Mouse (Mus musculus) MEL (cell line): ENCODE results near the gene Ntn5. TPM values are rescaled to one million over a fixed set of nuclear protein-coding genes. Genes with fewer than 3 reads are reported as not detected.
A peak's percentile ranks its signal among the peaks of the same experiment; 100 is the strongest.

Experiments used
- DNase-seq: peaks from one replicate; pipeline ENCODE4 v3.0.0; 2011; ENCODE audit warnings: low read depth, low spot score
- H3K27ac ChIP-seq: 2 replicates; pipeline ENCODE4 v1.5.1; 2012; ENCODE audit warnings: low read depth, mild to moderate bottlenecking, control low read depth, low read length, moderate library complexity; ENCODE audit not compliant: control insufficient read depth
- H3K27me3 ChIP-seq, 2 experiments: fragments of 150-350 bp in 1 of 2; sonication (generic) in 1 of 2; 2 replicates each; pipeline ENCODE4 v1.6.1; 2012; ENCODE audit warnings: low read length in 2 of 2, mild to moderate bottlenecking in 2 of 2, improper control_type of control experiment in 1 of 2, moderate library complexity in 1 of 2; ENCODE audit not compliant: insufficient read depth in 2 of 2, control insufficient read depth in 1 of 2
- H3K36me3 ChIP-seq, 2 experiments: 2 replicates each; pipeline ENCODE4 v1.6.1; 2012 to 2014; ENCODE audit warnings: low read length in 2 of 2, improper control_type of control experiment in 1 of 2, inconsistent platforms in 1 of 2, mild to moderate bottlenecking in 1 of 2; ENCODE audit not compliant: insufficient read depth in 2 of 2, control insufficient read depth in 1 of 2
- H3K4me1 ChIP-seq, 2 experiments: fragments of 150-350 bp in 1 of 2; sonication (generic) in 1 of 2; 2 replicates each; pipeline ENCODE4 v1.6.1; 2012; ENCODE audit warnings: low read length in 2 of 2, improper control_type of control experiment in 1 of 2, mild to moderate bottlenecking in 1 of 2; ENCODE audit not compliant: insufficient read depth in 2 of 2, control insufficient read depth in 1 of 2
- H3K4me3 ChIP-seq, 2 experiments: fragments of 150-350 bp in 1 of 2; sonication (generic) in 1 of 2; 2 replicates each; pipeline ENCODE4 v1.5.1; 2012; ENCODE audit warnings: low read depth in 2 of 2, low read length in 2 of 2, mild to moderate bottlenecking in 2 of 2, moderate library complexity in 2 of 2, control low read depth in 1 of 2, improper control_type of control experiment in 1 of 2; ENCODE audit not compliant: control insufficient read depth in 1 of 2, insufficient read depth in 1 of 2
- H3K79me2 ChIP-seq: 2 replicates; pipeline ENCODE4 v1.6.1; 2012; ENCODE audit warnings: mild to moderate bottlenecking, low read length, moderate library complexity; ENCODE audit not compliant: control insufficient read depth, poor library complexity, insufficient read depth
- H3K9ac ChIP-seq: 2 replicates; pipeline ENCODE4 v1.6.1; 2012; ENCODE audit warnings: low read depth, mild to moderate bottlenecking, control low read depth, low read length, moderate library complexity; ENCODE audit not compliant: control insufficient read depth, poor library complexity, severe bottlenecking
- H3K9me3 ChIP-seq: fragments of 150-350 bp; sonication (generic); replicated peaks from 2 replicates; pipeline ENCODE4 v1.6.1; 2012; ENCODE audit warnings: mild to moderate bottlenecking, low read length, improper control_type of control experiment, moderate library complexity; ENCODE audit not compliant: insufficient read depth
- BHLHE40 ChIP-seq: IDR thresholded peaks from 2 replicates; pipeline ENCODE4 v1.6.1; 2012; ENCODE audit warnings: low read depth, mild to moderate bottlenecking, inconsistent platforms, low read length, improper control_type of control experiment, borderline replicate concordance
- CHD1 ChIP-seq: IDR thresholded peaks from 2 replicates; pipeline ENCODE4 v1.6.1; 2012; ENCODE audit warnings: low read depth, mild to moderate bottlenecking, inconsistent platforms, low read length, improper control_type of control experiment
- CHD2 ChIP-seq: IDR thresholded peaks from 2 replicates; pipeline ENCODE4 v1.6.1; 2011; ENCODE audit warnings: low read length, improper control_type of control experiment
- E2F4 ChIP-seq: IDR thresholded peaks from 2 replicates; pipeline ENCODE4 v1.6.1; 2011; ENCODE audit warnings: low read depth, low read length, improper control_type of control experiment, borderline replicate concordance
- ELF1 ChIP-seq: IDR thresholded peaks from 2 replicates; pipeline ENCODE4 v1.6.1; 2014; ENCODE audit warnings: low read depth, mild to moderate bottlenecking, inconsistent platforms, low read length, improper control_type of control experiment, moderate library complexity
- ETS1 ChIP-seq: IDR thresholded peaks from 2 replicates; pipeline ENCODE4 v1.6.1; 2012; ENCODE audit warnings: low read depth, mild to moderate bottlenecking, inconsistent platforms, low read length, improper control_type of control experiment, moderate library complexity
- HCFC1 ChIP-seq: IDR thresholded peaks from 2 replicates; pipeline ENCODE4 v1.6.1; 2012; ENCODE audit warnings: low read depth, mild to moderate bottlenecking, inconsistent platforms, low read length, improper control_type of control experiment, moderate library complexity
- MAFK ChIP-seq: IDR thresholded peaks from 2 replicates; pipeline ENCODE4 v1.6.1; 2011; ENCODE audit warnings: low read depth, mild to moderate bottlenecking, low read length, improper control_type of control experiment, borderline replicate concordance
- MAX ChIP-seq: IDR thresholded peaks from 2 replicates; pipeline ENCODE4 v1.6.1; 2011; ENCODE audit warnings: low read length, improper control_type of control experiment
- MAZ ChIP-seq: IDR thresholded peaks from 2 replicates; pipeline ENCODE4 v1.6.1; 2012; ENCODE audit warnings: low read depth, mild to moderate bottlenecking, inconsistent platforms, low read length, improper control_type of control experiment
- MEF2A ChIP-seq: IDR thresholded peaks from 2 replicates; pipeline ENCODE4 v1.6.1; 2014; ENCODE audit warnings: low read depth, mild to moderate bottlenecking, inconsistent platforms, low read length, improper control_type of control experiment; ENCODE audit not compliant: poor library complexity, insufficient replicate concordance, severe bottlenecking; ENCODE audit errors: extremely low read depth
- MXI1 ChIP-seq: IDR thresholded peaks from 2 replicates; pipeline ENCODE4 v1.6.1; 2011; ENCODE audit warnings: mild to moderate bottlenecking, low read depth, low read length, improper control_type of control experiment
- MYB ChIP-seq: IDR thresholded peaks from 2 replicates; pipeline ENCODE4 v1.6.1; 2011; ENCODE audit warnings: mild to moderate bottlenecking, low read depth, low read length, improper control_type of control experiment
- MYC ChIP-seq: IDR thresholded peaks from 2 replicates; pipeline ENCODE4 v1.6.1; 2011; ENCODE audit warnings: low read depth, mild to moderate bottlenecking, low read length, improper control_type of control experiment, moderate library complexity
- NELFE ChIP-seq: IDR thresholded peaks from 2 replicates; pipeline ENCODE4 v1.6.1; 2011; ENCODE audit warnings: low read depth, low read length, improper control_type of control experiment
- POLR2AphosphoS5 ChIP-seq: IDR thresholded peaks from 2 replicates; pipeline ENCODE4 v1.6.1; 2012; ENCODE audit warnings: low read depth, borderline replicate concordance, mild to moderate bottlenecking, inconsistent platforms, low read length, moderate library complexity, mixed read lengths
- RAD21 ChIP-seq: IDR thresholded peaks from 2 replicates; pipeline ENCODE4 v1.6.1; 2011; ENCODE audit warnings: mild to moderate bottlenecking, low read depth, low read length, improper control_type of control experiment
- RCOR1 ChIP-seq: IDR thresholded peaks from 2 replicates; pipeline ENCODE4 v1.6.1; 2012; ENCODE audit warnings: low read depth, mild to moderate bottlenecking, inconsistent platforms, low read length, improper control_type of control experiment
- SIN3A ChIP-seq: IDR thresholded peaks from 2 replicates; pipeline ENCODE4 v1.6.1; 2012; ENCODE audit warnings: low read length, improper control_type of control experiment, inconsistent platforms
- TAL1 ChIP-seq: IDR thresholded peaks from 2 replicates; pipeline ENCODE4 v1.6.1; 2012; ENCODE audit warnings: mild to moderate bottlenecking, inconsistent platforms, low read length, moderate library complexity, mixed read lengths
- TBP ChIP-seq: IDR thresholded peaks from 2 replicates; pipeline ENCODE4 v1.8.0; 2011; ENCODE audit warnings: low read depth, low read length, improper control_type of control experiment
- UBTF ChIP-seq: IDR thresholded peaks from 2 replicates; pipeline ENCODE4 v1.6.1; 2012; ENCODE audit warnings: low read depth, mild to moderate bottlenecking, inconsistent platforms, low read length, improper control_type of control experiment, moderate library complexity, borderline replicate concordance; ENCODE audit not compliant: insufficient read depth
- USF1 ChIP-seq: IDR thresholded peaks from 2 replicates; pipeline ENCODE4 v1.6.1; 2014; ENCODE audit warnings: low read depth, mild to moderate bottlenecking, inconsistent platforms, low read length, improper control_type of control experiment, moderate library complexity
- USF2 ChIP-seq, 2 experiments: IDR thresholded peaks; 2 replicates each; pipeline ENCODE4 v1.6.1; 2011 to 2012; ENCODE audit warnings: improper control_type of control experiment in 2 of 2, low read length in 2 of 2, borderline replicate concordance in 1 of 2, inconsistent platforms in 1 of 2, low read depth in 1 of 2, mild to moderate bottlenecking in 1 of 2; ENCODE audit not compliant: insufficient read depth in 1 of 2
- ZC3H11A ChIP-seq: IDR thresholded peaks from 2 replicates; pipeline ENCODE4 v1.6.1; 2012; ENCODE audit warnings: low read depth, mild to moderate bottlenecking, inconsistent platforms, low read length, improper control_type of control experiment
- polyA plus RNA-seq, 2 experiments: library from polyadenylated mRNA; stranded (reverse) in 1 of 2; unstranded in 1 of 2; fragments of >175 nt in 1 of 2; fragments of >200 nt in 1 of 2; gene quantifications; 2 replicates each; pipeline versions ENCODE4 v1.2.1 to v1.2.4; 2012; ENCODE audit warnings: low replicate concordance in 2 of 2, low read depth in 1 of 2; ENCODE audit not compliant: insufficient read length in 2 of 2, insufficient read depth in 1 of 2, missing spikeins in 1 of 2
- total RNA-seq: library from RNA; depleted of rRNA; stranded (reverse); fragments of 300-350 nt; gene quantifications from 2 replicates; pipeline ENCODE4 v1.2.3, GENCODE M21; 2012

The Ntn5 gene
- total and polyA plus RNA-seq, 3 experiments, result 0.13 TPM; not detected in 2

DNA sequence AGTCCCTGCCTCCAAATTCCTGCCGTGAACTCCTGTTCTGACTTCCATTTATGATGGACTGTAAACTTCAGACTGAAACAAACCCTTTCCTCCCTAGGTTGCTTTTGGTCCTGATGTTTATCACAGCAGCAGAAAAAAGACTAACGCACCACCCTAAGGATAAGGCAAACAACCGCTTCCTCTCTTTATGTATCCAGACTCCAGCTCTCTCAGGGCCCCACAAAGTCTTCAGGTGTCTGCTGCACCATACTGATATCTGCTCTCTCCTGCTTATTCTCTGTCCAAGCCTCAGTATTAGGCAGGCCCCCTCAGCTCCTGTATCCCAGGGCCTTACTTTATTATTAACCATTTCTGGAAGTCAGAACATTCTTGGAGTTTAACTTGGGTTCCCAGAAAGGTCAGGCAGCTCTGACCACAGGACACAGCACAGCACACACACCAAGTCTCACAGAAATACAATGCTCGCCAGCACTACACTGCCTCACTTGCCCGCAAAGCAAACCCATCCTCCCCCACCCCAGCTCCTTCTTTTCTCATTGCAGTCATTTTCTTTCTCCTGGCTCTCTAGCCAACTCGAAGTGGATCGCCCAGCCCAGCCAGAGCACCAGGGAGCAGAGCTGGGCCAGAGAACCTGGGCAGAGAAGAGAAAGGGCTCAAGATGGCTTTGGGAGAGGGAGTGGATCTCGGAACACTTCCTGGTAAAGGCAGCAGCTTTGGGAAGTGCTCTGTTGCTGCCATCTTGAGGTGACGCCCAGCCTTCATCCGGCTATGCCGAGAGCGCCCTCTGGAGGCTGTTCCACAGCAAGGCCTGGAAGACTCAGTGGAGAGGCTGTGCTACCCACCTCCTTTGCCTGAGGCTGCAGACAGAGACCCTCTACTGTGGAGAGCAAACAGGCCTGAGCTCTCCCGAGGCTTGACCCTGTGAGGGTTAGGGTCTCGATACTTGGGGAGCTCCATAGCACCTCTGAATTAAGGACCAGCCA is 1.4 kb upstream of the Ntn5 start (continued):
- TF ChIP-seq MYC (no peak), E2F4 (no peak), RAD21 (peak; percentile 81), BHLHE40 (no peak), POLR2AphosphoS5 (no peak), MAX (no peak), USF2 (IDR thresholded peaks at IDR 0.05; ENCODE audit: borderline replicate concordance in 1 of 2, insufficient read depth in 1 of 2, low read depth in 1 of 2, low read length in 2 of 2) (no peak), MEF2A (no peak)

DNA sequence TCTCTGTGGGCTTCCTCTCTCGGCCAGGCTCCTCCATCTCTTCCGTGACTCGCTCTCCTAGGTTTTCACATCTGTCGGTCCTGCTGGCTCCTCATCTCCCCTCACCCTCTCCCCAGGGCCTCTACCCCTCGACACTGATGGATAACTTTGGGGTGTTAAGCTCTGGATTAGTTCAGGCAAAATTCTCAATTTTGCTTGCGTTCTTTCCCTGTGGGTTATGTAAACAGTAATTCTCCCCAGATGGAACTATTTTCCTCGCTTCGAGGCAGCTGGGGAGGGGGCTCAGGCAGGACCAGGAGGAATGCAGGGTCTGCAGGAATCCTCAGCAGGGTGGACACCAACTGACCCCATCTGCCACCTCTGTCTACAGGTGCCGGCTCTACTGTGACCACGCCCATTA is 2.0 kb downstream of the Ntn5 start:
- Histone ChIP-seq H3K4me3 (no peak overlapping the region), H3K27ac (no peak overlapping the region), H3K36me3 (peaks cover 0 to 16% of the 10 kb centered on the region in 2 experiments; a peak in 2 of 4 replicates), H3K9me3 (no peaks in the 10 kb centered on the region), H3K27me3 (peaks cover 1 to 3% of the 10 kb centered on the region in 2 experiments; a peak in 2 of 4 replicates), H3K4me1 (peaks cover 13 to 18% of the 10 kb centered on the region in 2 experiments)
- TF ChIP-seq CHD2 (no peak), TBP (no peak), USF2 (IDR thresholded peaks at IDR 0.05; ENCODE audit: borderline replicate concordance in 1 of 2, insufficient read depth in 1 of 2, low read depth in 1 of 2, low read length in 2 of 2) (no peak), ETS1 (no peak), MAFK (no peak), ZC3H11A (no peak), MYB (no peak), USF1 (no peak)
- TF ChIP-seq, all 39 proteins: peak for 0
- DNase-seq, result no peak
- no peak overlapping the region for H3K9ac ChIP-seq
- H3K79me2 ChIP-seq, result no peaks in the 10 kb centered on the region

DNA sequence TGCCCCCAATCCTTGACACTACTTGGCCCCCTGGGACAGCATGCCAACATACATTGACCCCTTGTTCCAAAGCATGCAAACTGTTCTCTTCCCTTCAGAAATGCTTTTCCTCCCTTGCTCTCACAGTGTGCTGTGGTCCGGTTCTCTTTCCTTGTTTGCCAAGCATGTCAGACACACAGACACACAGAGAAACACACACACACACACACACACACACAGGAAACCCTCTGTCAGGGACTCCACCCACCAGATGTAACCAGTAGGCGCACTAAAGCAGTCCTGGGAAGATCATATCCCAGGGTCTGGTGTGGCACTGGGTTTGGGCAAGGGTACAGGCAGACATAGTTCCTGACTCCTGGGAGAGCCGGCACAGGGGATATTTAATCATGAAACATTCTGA is 3.0 kb downstream of the Ntn5 start:
- Histone ChIP-seq H3K36me3 (peaks cover 0 to 8% of the 10 kb centered on the region in 2 experiments; a peak in 2 of 4 replicates), H3K9me3 (no peaks in the 10 kb centered on the region), H3K27ac (no peak overlapping the region), H3K9ac (no peak overlapping the region), H3K27me3 (peaks cover 1 to 5% of the 10 kb centered on the region in 2 experiments; a peak in 2 of 4 replicates), H3K4me3 (no peak overlapping the region), H3K4me1 (peaks cover 4 to 8% of the 10 kb centered on the region in 2 experiments), H3K79me2 (no peaks in the 10 kb centered on the region)
- DNase-seq, result no peak
- TF ChIP-seq MYB, result no peak
- TF ChIP-seq NELFE, result no peak
- TF ChIP-seq MYC, result no peak
- TF ChIP-seq UBTF, result no peak
- no peak for TF ChIP-seq MAZ
- TF ChIP-seq USF2 (IDR thresholded peaks at IDR 0.05; ENCODE audit: borderline replicate concordance in 1 of 2, insufficient read depth in 1 of 2, low read depth in 1 of 2, low read length in 2 of 2), result no peak
- TF ChIP-seq RCOR1, result no peak
- no peak for TF ChIP-seq MXI1
- no peak for TF ChIP-seq ELF1
- no peak for TF ChIP-seq RAD21
- TF ChIP-seq E2F4, result no peak
- TF ChIP-seq HCFC1, result no peak
- no peak for TF ChIP-seq MAFK
- TF ChIP-seq MEF2A, result no peak
- TF ChIP-seq TAL1, result no peak
- TF ChIP-seq CHD1, result no peak
- no peak for TF ChIP-seq SIN3A
- no peak for TF ChIP-seq CHD2
- TF ChIP-seq USF1, result no peak
